Mouse (Mus musculus) erythroblast, embryonic 14.5 days (primary cell): ENCODE results near the gene Slc6a6. TPM values are rescaled to one million over a fixed set of nuclear protein-coding genes. Genes with fewer than 3 reads are reported as not detected.
A peak's percentile ranks its signal among the peaks of the same experiment; 100 is the strongest.

Experiments used
- H3K27me3 ChIP-seq: 2 replicates; pipeline ENCODE4 v1.6.1; 2012; ENCODE audit warnings: inconsistent platforms; ENCODE audit not compliant: control insufficient read depth
- H3K36me3 ChIP-seq: 2 replicates; pipeline ENCODE4 v1.6.1; 2012; ENCODE audit warnings: mild to moderate bottlenecking, inconsistent platforms; ENCODE audit not compliant: control insufficient read depth
- H3K4me1 ChIP-seq: 2 replicates; pipeline ENCODE4 v1.6.1; 2012; ENCODE audit warnings: inconsistent platforms; ENCODE audit not compliant: control insufficient read depth
- H3K4me3 ChIP-seq: replicated peaks from 2 replicates; pipeline ENCODE3; 2012; ENCODE audit warnings: moderate library complexity, mild to moderate bottlenecking, inconsistent platforms
- H3K9me3 ChIP-seq: 2 replicates; pipeline ENCODE4 v1.6.1; 2012; ENCODE audit warnings: low read length, inconsistent platforms, mixed read lengths; ENCODE audit not compliant: control insufficient read depth
- GATA1 ChIP-seq: IDR thresholded peaks from 2 replicates; pipeline ENCODE4 v1.6.1; 2012; ENCODE audit warnings: low read length, inconsistent platforms, mixed read lengths
- TAL1 ChIP-seq: IDR thresholded peaks from 3 replicates; pipeline ENCODE4 v1.6.1; 2012; ENCODE audit warnings: low read length, inconsistent platforms, mixed read lengths
- polyA plus RNA-seq: library from polyadenylated mRNA; stranded (reverse); fragments of >175 nt; gene quantifications from 2 replicates; pipeline ENCODE4 v1.2.3, GENCODE M21; 2012

Gene Slc6a6
- polyA plus RNA-seq: 0.34 and 0.45 TPM in 2 replicates

DNA sequence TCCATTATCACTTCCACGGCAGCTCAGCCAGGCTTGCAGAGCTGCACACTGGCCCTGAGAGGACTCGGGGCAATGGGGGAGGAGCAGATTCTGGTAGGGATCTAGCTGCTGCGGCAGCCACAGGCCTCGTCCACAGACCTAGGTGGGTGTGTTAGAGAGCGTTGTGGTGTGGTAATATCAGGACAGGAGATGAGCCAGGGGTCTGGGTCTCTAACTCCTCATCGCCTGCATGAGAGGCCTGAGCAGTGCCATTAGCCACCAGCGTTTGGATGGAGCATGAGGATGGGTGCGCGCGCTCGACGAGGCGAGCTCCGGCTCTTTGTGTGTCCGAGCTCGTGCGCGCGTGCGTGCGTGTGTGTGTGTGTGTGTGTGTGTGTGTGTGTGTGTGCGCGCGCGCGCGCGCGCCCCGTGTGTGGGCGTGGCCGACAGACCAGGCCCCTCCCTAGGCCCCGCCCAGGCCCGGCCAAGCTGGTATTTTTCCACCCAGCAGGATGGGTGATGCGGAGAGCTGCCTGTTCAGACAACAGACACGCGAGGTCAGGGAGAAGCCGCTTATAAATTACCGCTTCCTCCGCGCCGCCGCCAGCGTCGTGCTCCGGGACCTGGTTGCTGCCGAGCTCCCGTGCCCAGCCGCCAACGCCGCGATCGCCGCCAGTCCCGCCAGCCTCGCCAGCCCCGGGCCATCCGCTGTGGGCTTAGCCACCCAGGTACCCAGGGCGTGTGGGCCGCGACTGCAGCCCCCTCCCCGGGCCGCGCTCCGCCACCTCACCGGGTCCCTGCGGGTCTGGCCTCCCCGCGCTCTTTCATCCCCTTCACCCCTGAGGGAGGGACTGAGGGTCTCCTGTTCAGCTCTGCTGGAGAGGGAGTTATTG lies at the start of gene Slc6a6:
TSS of gene Slc6a6 (plus strand) at position 452 of the 872 bp plus-strand sequence.
- H3K27me3 ChIP-seq: no peaks in the 10 kb centered on the region
- peaks cover 48% of the 10 kb centered on the region for H3K4me1 ChIP-seq
- no peaks in the 10 kb centered on the region for H3K36me3 ChIP-seq
- peak within 1 kb of the TSS; percentile 83 for H3K4me3 ChIP-seq
- H3K9me3 ChIP-seq: no peaks in the 10 kb centered on the region
- TF ChIP-seq TAL1 (no peak), GATA1 (no peak)

DNA sequence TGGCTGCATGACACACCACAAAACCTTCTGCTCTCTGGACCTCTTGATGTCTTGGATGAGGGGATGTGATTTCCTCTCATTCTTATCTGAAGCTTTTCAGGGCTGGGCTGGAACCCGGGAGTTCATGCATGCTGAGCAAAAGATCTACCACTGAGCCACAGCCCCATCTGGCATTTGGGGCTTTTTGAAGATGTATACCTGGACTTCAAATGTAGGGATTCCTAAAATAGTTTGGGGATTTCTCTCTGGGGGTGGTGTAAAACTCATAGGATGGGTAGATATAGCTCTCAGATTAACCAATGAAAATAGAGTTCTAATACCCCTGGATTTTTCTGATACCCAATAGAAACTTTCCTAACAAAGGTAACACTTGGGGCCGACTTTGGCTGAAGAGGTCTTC lies 49.4 kb upstream of the Slc6a6 start:
- TF ChIP-seq GATA1: no peak
- Histone ChIP-seq H3K9me3 (peaks cover 5% of the 10 kb centered on the region), H3K27me3 (no peaks in the 10 kb centered on the region), H3K4me1 (no peaks in the 10 kb centered on the region), H3K36me3 (no peaks in the 10 kb centered on the region), H3K4me3 (no peak overlapping the region)

DNA sequence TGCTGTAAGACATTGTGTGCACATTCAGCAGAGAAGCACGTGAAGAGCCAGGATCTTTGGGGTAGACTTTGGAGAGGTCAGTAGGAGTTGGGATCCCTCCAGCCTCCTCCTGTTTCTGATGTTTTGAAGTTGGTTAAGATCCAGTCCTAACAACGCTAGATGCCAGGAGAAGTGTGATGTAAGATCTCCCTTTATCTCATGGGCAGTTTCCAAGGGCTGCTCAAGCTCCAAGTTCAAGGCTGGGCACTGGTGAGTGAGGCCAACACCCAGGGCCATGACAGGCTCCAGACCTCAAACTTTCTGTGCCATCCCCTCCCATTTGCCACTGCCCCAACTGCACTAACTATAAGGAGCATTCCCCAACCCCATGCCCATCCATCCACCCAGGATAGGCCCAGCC lies 49.0 kb upstream of the Slc6a6 start:
- no peaks in the 10 kb centered on the region for H3K4me1 ChIP-seq
- H3K4me3 ChIP-seq: no peak overlapping the region
- peaks cover 5% of the 10 kb centered on the region for H3K9me3 ChIP-seq
- TF ChIP-seq GATA1 (no peak), TAL1 (no peak)
- no peaks in the 10 kb centered on the region for H3K36me3 ChIP-seq
- H3K27me3 ChIP-seq: no peaks in the 10 kb centered on the region

DNA sequence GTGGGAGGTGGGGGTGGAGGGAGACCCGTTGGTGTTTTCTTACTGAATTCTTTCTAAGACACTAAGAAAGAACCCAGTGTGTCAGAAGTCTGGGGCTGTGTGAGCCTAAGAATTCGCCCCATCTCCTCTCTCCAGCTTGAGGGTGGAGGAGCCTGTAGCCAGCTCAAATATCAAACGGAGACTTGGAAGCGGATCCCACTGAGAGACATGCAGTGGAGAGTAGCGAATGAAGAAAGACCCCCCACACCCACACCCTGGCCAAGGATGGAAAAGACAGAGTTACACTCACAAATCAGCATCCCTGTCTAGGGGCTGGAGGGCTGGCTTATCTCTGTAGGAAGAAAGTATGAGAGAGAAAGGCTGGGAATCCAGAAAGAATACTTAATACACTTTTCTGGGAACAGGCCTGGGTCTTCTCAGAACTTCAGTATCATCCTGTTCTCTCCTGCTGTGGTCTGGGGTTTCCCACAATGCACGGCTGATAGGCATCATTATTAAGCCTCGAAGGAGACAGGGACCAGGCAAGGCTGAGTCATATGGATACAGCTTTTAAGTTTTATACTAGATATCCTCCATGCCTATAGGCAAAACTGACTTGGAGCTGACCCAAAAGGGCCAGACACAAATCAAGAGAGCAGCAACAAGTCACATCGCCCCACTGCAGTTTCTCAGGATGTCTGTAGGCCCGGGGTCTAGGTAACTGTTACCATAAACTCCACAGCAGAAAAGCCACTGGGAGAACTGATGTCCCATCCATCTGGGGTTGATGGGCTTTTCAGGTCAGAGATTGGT lies 45.5 kb upstream of the Slc6a6 start:
- Histone ChIP-seq H3K9me3 (no peaks in the 10 kb centered on the region), H3K27me3 (peaks cover under 1% of the 10 kb centered on the region; the same call in 1 of the 2 replicates), H3K4me3 (no peak overlapping the region), H3K36me3 (no peaks in the 10 kb centered on the region), H3K4me1 (no peaks in the 10 kb centered on the region)
- no peak for TF ChIP-seq TAL1
- no peak for TF ChIP-seq GATA1

DNA sequence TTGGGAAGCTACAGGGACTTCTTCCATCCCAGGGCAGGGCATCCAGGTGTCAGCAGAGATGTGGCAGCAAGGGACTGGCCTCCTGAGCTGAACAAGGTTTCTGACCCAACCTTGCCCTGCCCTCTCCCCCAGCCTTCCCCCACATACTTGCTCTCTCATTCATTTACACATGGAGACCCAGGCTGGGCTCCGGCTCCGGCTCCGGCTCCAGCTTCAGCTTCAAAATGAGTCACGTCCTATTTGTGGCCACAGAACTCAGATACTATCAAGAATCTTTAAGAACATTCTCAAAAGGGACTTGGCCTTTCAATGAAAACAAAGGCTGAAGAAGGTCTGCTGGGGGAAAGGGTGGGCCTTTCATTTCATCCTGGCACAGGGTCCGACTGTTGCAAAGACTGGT lies 40.8 kb upstream of the Slc6a6 start:
- TF ChIP-seq GATA1 (no peak), TAL1 (no peak)
- peaks cover 2% of the 10 kb centered on the region; the same call in 1 of the 2 replicates for H3K27me3 ChIP-seq
- H3K36me3 ChIP-seq: no peaks in the 10 kb centered on the region
- no peak overlapping the region for H3K4me3 ChIP-seq
- H3K4me1 ChIP-seq: no peaks in the 10 kb centered on the region
- no peaks in the 10 kb centered on the region for H3K9me3 ChIP-seq

DNA sequence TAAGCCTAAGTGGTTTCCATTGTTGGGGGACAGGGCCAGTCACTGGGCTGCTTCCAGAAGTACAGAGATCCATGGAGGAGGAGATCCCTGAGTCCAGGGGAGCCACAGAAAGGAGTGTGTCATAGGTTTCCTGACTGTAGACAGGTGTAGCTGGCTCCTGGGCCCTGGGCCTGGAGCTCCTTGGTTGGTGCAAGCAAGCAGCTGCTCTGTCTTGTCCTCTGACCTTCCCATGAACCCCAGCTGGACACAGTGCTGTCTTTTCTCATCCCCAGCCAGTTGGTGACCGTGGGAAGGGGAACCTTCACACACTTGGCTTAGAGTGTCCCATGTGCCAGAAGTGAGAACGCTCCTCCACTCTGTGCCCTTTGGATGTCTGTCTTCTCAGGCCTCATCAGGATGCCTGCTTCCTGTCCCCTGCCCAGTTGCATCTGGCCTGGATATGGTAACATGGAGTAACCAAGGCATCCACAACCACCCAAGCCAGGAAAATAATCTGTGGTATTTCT lies 40.4 kb upstream of the Slc6a6 start:
- no peak for TF ChIP-seq GATA1
- TF ChIP-seq TAL1: no peak
- no peaks in the 10 kb centered on the region for H3K9me3 ChIP-seq
- no peaks in the 10 kb centered on the region for H3K4me1 ChIP-seq
- H3K36me3 ChIP-seq: no peaks in the 10 kb centered on the region
- no peak overlapping the region for H3K4me3 ChIP-seq
- peaks cover 2% of the 10 kb centered on the region; the same call in 1 of the 2 replicates for H3K27me3 ChIP-seq

DNA sequence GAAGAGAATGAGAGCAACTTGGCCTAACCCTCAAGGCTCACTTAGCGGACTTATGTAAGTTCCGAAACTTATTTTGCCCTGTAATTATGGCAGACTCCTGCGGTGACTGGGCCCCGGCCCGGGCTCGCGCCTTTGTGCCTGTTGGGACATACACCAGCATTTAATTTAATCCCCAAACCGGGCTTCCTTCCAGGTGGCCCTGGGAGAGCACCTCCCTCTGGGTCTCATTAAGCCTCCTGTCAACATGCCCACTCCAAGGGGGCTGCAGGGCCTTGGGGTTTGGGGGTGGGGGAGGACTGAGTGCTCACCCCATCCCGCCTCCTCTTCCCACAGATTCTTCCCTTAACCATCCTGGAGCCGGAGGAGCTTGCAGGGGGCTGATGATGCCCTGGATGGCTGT lies 37.8 kb upstream of the Slc6a6 start:
- Histone ChIP-seq H3K27me3 (peaks cover 2% of the 10 kb centered on the region; the same call in 1 of the 2 replicates), H3K9me3 (no peaks in the 10 kb centered on the region), H3K4me3 (no peak overlapping the region), H3K4me1 (no peaks in the 10 kb centered on the region), H3K36me3 (no peaks in the 10 kb centered on the region)
- TF ChIP-seq GATA1: no peak
- TF ChIP-seq TAL1: no peak

DNA sequence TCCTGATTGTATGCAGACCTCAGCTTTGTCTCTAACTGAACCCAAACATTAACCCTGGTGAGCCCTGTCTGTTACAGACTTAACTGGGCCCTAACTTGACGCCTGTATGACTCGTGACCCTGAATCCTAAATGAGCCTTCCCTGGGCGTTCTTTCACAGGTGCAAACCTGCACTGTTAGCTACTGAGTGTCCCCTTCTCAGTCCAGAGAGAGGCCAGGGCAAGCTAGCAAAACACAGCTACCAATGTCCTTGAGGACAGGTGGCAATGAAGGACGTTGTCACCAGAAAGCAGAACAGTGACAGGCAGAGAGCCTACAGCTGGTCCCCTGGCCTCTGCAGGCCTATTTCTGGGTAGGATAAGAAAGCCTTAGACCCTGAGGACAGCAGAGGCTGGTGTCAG lies 37.0 kb upstream of the Slc6a6 start:
- Histone ChIP-seq H3K27me3 (peaks cover 2% of the 10 kb centered on the region; the same call in 1 of the 2 replicates), H3K36me3 (no peaks in the 10 kb centered on the region)

DNA sequence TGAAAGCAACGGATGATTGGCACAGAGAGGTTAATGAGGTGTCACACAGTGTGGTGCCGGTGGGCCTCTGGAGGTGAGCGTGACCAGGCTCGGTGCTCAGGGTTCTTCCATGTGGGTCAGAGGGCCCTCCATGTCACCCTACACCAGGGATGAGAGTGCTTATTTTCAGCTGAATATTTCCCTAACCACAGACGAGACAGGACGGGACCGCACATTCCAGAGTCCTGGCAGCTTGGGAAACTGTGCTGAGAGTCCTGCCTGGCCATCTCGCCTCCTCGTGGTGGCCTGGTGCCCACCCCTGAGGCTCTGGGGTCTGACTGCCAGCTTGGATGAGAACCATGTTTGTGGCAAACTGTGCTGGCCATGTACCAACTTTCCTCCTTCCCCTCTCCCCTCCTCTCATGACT lies 36.5 kb upstream of the Slc6a6 start:
- H3K27me3 ChIP-seq: peaks cover 2% of the 10 kb centered on the region; the same call in 1 of the 2 replicates

More for the DNA sequence above, 37.0 kb upstream of the Slc6a6 start:
- H3K4me3 ChIP-seq: no peak overlapping the region
- no peaks in the 10 kb centered on the region for H3K9me3 ChIP-seq
- TF ChIP-seq TAL1 (no peak), GATA1 (no peak)
- H3K4me1 ChIP-seq: no peaks in the 10 kb centered on the region

More for the DNA sequence above, 36.5 kb upstream of the Slc6a6 start:
- H3K4me1 ChIP-seq: no peaks in the 10 kb centered on the region
- TF ChIP-seq GATA1 (no peak), TAL1 (no peak)
- H3K9me3 ChIP-seq: no peaks in the 10 kb centered on the region
- no peaks in the 10 kb centered on the region for H3K36me3 ChIP-seq
- no peak overlapping the region for H3K4me3 ChIP-seq
